Mouse (Mus musculus): Measurements from ENCODE around the gene Cpn1. TPM values are rescaled to one million over a fixed set of nuclear protein-coding genes. Genes with fewer than 3 reads are reported as not detected.

The Cpn1 gene
- polyA plus RNA-seq, 1 experiment from 2014 or later = not detected

DNA sequence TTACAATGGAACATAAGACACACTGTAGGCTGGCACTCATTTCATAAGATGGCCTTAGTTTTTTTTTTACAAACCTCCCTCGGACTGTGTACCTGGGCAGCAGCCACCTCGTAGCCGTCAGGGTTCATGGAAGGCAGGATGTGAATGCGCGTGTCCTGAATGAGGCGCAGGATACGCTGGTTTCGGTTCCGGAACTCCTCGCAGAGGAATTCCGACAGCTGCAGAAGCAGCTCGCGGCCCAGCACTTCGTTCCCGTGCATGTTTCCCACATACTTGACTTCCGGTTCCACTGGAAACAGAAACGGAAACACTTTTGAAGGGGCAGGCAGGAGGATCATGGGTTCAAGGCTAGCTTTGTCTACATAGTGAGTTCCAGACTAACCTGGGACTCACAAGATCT is 5.6 kb downstream of the Cpn1 start:
- Histone ChIP-seq H3K27me3 (ENCODE audit: control insufficient read depth, insufficient read depth, low read length) (no peaks in the 10 kb centered on the region; the same call in 1 of the 2 replicates), H3K4me3 (ENCODE audit: low read depth, low read length) (no peak overlapping the region), H3K9me3 (replicated peaks; ENCODE audit: control insufficient read depth, low read length) (no peaks in the 10 kb centered on the region), H3K27ac (replicated peaks; ENCODE audit: low read depth, low read length) (no peak overlapping the region), H3K36me3 (replicated peaks; ENCODE audit: control insufficient read depth, insufficient read depth, low read depth, low read length) (no peaks in the 10 kb centered on the region), H3K4me2 (ENCODE audit: low read depth, low read length) (no peak overlapping the region), H3K9ac (replicated peaks; ENCODE audit: low read length) (no peak overlapping the region), H3K4me1 (ENCODE audit: control insufficient read depth, insufficient read depth, low read length) (no peaks in the 10 kb centered on the region)
- no peak for ATAC-seq (replicated peaks; ENCODE audit: insufficient number of reproducible peaks, low FRiP score, low TSS enrichment, low read depth)
- WGBS = 93% methylated on average over 17 of the region's 17 CpGs
- DNase-seq (ENCODE audit: low spot score) = no peak

DNA sequence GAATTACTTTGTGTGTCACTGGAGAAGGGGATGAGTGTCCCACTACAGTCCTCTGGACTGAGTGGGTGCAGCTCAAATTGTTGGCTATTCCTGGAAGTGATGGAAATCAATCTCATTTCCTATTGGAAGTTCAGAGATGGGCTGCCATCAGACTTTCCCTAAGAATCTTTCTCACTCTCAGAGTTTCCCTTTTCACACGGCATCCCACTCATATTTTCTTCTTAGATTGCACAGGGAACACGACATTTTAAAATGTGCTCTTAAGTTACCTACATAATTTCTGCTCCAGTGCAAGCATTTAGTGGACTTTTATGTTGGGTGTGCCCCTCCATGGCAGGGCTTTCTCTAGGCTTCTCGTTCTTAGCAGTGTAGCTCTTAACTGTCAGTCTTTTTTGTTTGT is 8.6 kb downstream of the Cpn1 start:
- no peak overlapping the region for H3K9ac ChIP-seq (replicated peaks; ENCODE audit: low read length)

DNA sequence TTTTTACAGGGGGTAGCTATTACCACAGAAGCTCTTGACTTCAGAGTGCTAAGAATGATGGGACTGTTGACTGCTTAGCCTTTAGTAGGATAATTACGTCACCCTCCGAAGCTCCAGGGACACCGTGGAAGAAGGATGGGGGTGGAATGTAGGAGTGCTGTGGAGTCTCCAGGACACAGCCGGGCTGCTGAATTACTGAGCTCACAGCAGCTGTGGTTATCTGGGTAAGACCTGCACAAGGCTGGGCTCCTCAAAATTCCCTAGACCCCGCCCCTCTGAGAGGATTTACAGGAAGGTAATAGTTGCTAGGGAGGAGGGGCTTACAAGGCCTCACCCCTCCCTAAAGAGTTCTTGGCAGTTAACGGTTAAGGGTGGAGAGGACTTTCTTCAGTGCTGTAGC is 9.7 kb downstream of the Cpn1 start:
- Histone ChIP-seq H3K9me3 (replicated peaks; ENCODE audit: control insufficient read depth, low read length) (no peaks in the 10 kb centered on the region), H3K27me3 (ENCODE audit: control insufficient read depth, insufficient read depth, low read length) (no peaks in the 10 kb centered on the region), H3K36me3 (replicated peaks; ENCODE audit: control insufficient read depth, insufficient read depth, low read depth, low read length) (no peaks in the 10 kb centered on the region), H3K4me3 (ENCODE audit: low read depth, low read length) (no peak overlapping the region), H3K4me1 (ENCODE audit: control insufficient read depth, insufficient read depth, low read length) (no peaks in the 10 kb centered on the region), H3K9ac (replicated peaks; ENCODE audit: low read length) (no peak overlapping the region), H3K4me2 (ENCODE audit: low read depth, low read length) (no peak overlapping the region), H3K27ac (replicated peaks; ENCODE audit: low read depth, low read length) (no peak overlapping the region)
- no peak for DNase-seq (ENCODE audit: low spot score)
- ATAC-seq (replicated peaks; ENCODE audit: insufficient number of reproducible peaks, low FRiP score, low TSS enrichment, low read depth) = no peak
- WGBS = 69% methylated on average over 6 of the region's 6 CpGs

More for the DNA sequence above, 8.6 kb downstream of the Cpn1 start:
- H3K4me2 ChIP-seq (ENCODE audit: low read depth, low read length) = no peak overlapping the region
- no peak for DNase-seq (ENCODE audit: low spot score)
- WGBS = 79% methylated on average over 3 of the region's 3 CpGs
- H3K4me3 ChIP-seq (ENCODE audit: low read depth, low read length) = no peak overlapping the region
- no peak overlapping the region for H3K27ac ChIP-seq (replicated peaks; ENCODE audit: low read depth, low read length)
- H3K9me3 ChIP-seq (replicated peaks; ENCODE audit: control insufficient read depth, low read length) = no peaks in the 10 kb centered on the region
- no peaks in the 10 kb centered on the region for H3K4me1 ChIP-seq (ENCODE audit: control insufficient read depth, insufficient read depth, low read length)
- ATAC-seq (replicated peaks; ENCODE audit: insufficient number of reproducible peaks, low FRiP score, low TSS enrichment, low read depth) = no peak
- no peaks in the 10 kb centered on the region for H3K36me3 ChIP-seq (replicated peaks; ENCODE audit: control insufficient read depth, insufficient read depth, low read depth, low read length)
- H3K27me3 ChIP-seq (ENCODE audit: control insufficient read depth, insufficient read depth, low read length) = no peaks in the 10 kb centered on the region

DNA sequence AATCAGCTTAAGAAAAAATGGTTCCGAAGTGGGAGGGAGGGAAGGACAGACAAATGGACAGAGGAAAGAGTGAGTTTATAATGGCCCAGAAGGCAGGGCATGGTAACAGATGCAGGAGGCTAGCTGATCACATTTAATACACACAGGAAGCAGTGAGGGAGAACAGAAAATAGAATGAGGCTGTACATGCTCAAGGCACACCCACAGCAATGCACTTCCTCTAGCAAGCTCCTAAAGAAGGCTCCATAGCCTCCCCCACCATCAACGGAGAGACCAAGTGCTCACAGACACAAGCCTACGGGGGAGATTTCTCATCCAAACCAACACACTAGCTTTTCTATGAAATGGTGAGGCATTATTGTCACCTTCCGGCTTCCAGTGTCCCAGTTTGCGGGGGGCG is 12.1 kb downstream of the Cpn1 start:
- DNase-seq (ENCODE audit: low spot score) (no peak), ATAC-seq (replicated peaks; ENCODE audit: insufficient number of reproducible peaks, low FRiP score, low TSS enrichment, low read depth) (no peak)
- Histone ChIP-seq H3K4me3 (ENCODE audit: low read depth, low read length) (no peak overlapping the region), H3K27me3 (ENCODE audit: control insufficient read depth, insufficient read depth, low read length) (no peaks in the 10 kb centered on the region), H3K4me1 (ENCODE audit: control insufficient read depth, insufficient read depth, low read length) (no peaks in the 10 kb centered on the region), H3K27ac (replicated peaks; ENCODE audit: low read depth, low read length) (no peak overlapping the region), H3K9ac (replicated peaks; ENCODE audit: low read length) (no peak overlapping the region), H3K36me3 (replicated peaks; ENCODE audit: control insufficient read depth, insufficient read depth, low read depth, low read length) (no peaks in the 10 kb centered on the region), H3K4me2 (ENCODE audit: low read depth, low read length) (no peak overlapping the region), H3K9me3 (replicated peaks; ENCODE audit: control insufficient read depth, low read length) (no peaks in the 10 kb centered on the region)
- 92% methylated on average over 6 of the region's 6 CpGs for WGBS

DNA sequence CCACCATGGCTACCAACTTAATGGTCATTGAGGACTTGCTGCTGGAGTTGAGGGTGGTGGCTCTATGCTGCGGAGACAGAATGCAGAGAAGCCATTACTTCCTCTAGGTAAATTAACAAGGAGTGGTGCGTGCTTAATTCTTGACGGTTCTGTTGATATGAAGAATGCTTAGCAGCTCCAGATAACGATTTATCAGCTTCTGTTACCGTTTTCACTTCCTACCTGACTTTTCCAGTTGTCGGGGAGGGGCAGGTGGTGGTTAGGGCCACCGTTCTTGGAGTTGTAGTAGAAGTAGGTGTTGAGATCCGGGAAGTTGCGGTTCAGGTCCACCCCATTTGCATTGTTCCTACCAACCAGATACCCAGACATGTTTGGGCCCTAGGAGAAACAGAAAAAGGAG is 12.6 kb downstream of the Cpn1 start:
- DNase-seq (ENCODE audit: low spot score) = no peak
- H3K27me3 ChIP-seq (ENCODE audit: control insufficient read depth, insufficient read depth, low read length) = no peaks in the 10 kb centered on the region
- no peak overlapping the region for H3K27ac ChIP-seq (replicated peaks; ENCODE audit: low read depth, low read length)
- H3K9ac ChIP-seq (replicated peaks; ENCODE audit: low read length) = no peak overlapping the region
- no peaks in the 10 kb centered on the region for H3K36me3 ChIP-seq (replicated peaks; ENCODE audit: control insufficient read depth, insufficient read depth, low read depth, low read length)
- no peak overlapping the region for H3K4me2 ChIP-seq (ENCODE audit: low read depth, low read length)
- WGBS = 85% methylated on average over 9 of the region's 9 CpGs
- no peak overlapping the region for H3K4me3 ChIP-seq (ENCODE audit: low read depth, low read length)
- no peaks in the 10 kb centered on the region for H3K4me1 ChIP-seq (ENCODE audit: control insufficient read depth, insufficient read depth, low read length)
- H3K9me3 ChIP-seq (replicated peaks; ENCODE audit: control insufficient read depth, low read length) = no peaks in the 10 kb centered on the region
- ATAC-seq (replicated peaks; ENCODE audit: insufficient number of reproducible peaks, low FRiP score, low TSS enrichment, low read depth) = no peak

DNA sequence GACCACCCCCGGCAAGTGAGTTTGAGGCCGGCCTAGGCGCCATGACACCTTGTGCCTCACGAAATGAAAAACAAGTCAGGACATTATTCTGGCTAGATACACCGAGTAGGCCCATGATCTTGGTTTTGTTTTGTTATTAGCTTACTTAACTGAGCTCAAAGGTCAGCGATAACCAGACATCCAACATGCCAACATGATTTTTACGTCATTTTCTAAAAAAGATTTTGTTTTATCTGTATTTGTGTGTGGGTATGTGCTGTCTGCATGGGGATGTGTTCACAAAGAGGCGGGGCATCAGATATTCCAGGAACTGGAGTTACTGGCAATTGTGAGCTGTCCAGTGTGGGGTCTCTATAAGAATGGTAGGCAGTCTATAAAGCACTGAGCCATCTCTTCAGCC is 14.2 kb downstream of the Cpn1 start:
- Histone ChIP-seq H3K27me3 (ENCODE audit: control insufficient read depth, insufficient read depth, low read length) (no peaks in the 10 kb centered on the region), H3K4me2 (ENCODE audit: low read depth, low read length) (no peak overlapping the region), H3K36me3 (replicated peaks; ENCODE audit: control insufficient read depth, insufficient read depth, low read depth, low read length) (no peaks in the 10 kb centered on the region), H3K27ac (replicated peaks; ENCODE audit: low read depth, low read length) (no peak overlapping the region), H3K9me3 (replicated peaks; ENCODE audit: control insufficient read depth, low read length) (no peaks in the 10 kb centered on the region), H3K4me1 (ENCODE audit: control insufficient read depth, insufficient read depth, low read length) (no peaks in the 10 kb centered on the region), H3K4me3 (ENCODE audit: low read depth, low read length) (no peak overlapping the region), H3K9ac (replicated peaks; ENCODE audit: low read length) (no peak overlapping the region)
- ATAC-seq (replicated peaks; ENCODE audit: insufficient number of reproducible peaks, low FRiP score, low TSS enrichment, low read depth) (no peak), DNase-seq (ENCODE audit: low spot score) (no peak)
- WGBS = 90% methylated on average over 8 of the region's 8 CpGs

DNA sequence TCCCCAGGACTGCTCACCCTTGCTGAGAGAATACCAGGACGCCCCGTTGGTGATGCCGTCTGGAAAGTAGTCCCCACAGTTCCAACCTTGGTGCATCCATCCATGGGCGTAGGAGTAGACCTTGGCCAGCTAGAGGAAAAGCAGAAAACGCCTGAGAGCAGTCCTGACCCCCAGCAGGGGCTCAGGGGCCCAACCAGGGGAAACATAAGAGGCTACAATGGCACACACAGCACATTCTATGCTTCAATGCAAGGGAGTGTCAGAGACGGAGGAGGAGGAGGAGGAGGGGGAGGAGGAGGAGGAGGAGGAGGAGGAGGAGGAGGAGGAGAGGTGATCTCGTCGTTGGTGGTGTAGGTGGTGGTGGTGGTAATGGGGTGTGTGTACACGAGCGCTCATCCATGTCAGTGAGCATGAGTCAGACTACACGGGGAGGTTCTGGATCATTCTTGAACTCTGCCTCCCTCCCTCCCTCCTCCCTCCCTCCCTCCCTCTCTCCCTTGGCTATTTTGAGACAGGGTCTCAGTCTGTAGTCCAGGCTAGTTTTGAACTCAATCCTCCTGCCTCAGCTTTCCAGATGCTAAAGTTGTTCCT is 17.8 kb downstream of the Cpn1 start:
- H3K27ac ChIP-seq (replicated peaks; ENCODE audit: low read depth, low read length) = no peak overlapping the region
- no peak for DNase-seq (ENCODE audit: low spot score)

DNA sequence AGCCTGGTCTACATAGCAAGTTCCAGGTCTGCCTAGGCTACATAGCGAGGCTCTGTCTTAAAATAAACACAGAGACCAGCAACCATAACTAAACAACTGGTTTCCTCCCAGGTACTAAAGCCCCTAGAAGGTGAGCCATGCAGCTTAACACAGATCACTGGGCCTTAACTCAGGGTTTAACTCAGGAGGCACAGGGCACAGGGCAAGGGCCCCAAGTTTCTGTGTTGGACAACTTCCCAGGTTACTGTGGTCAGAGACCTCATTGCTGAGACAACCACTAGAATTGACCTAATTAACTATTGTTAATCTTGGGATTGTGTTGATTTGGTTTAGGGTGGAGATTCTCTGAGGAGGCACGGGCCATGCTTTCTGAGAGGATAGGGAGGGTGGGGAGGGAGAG is 19.9 kb downstream of the Cpn1 start:
- no peaks in the 10 kb centered on the region for H3K4me1 ChIP-seq (ENCODE audit: control insufficient read depth, insufficient read depth, low read length)
- H3K36me3 ChIP-seq (replicated peaks; ENCODE audit: control insufficient read depth, insufficient read depth, low read depth, low read length) = no peaks in the 10 kb centered on the region
- WGBS = 80% methylated on average over 2 of the region's 2 CpGs
- no peaks in the 10 kb centered on the region for H3K27me3 ChIP-seq (ENCODE audit: control insufficient read depth, insufficient read depth, low read length)
- H3K4me2 ChIP-seq (ENCODE audit: low read depth, low read length) = no peak overlapping the region
- no peak overlapping the region for H3K4me3 ChIP-seq (ENCODE audit: low read depth, low read length)
- H3K27ac ChIP-seq (replicated peaks; ENCODE audit: low read depth, low read length) = no peak overlapping the region
- H3K9ac ChIP-seq (replicated peaks; ENCODE audit: low read length) = no peak overlapping the region
- no peak for ATAC-seq (replicated peaks; ENCODE audit: insufficient number of reproducible peaks, low FRiP score, low TSS enrichment, low read depth)
- no peak for DNase-seq (ENCODE audit: low spot score)
- H3K9me3 ChIP-seq (replicated peaks; ENCODE audit: control insufficient read depth, low read length) = no peaks in the 10 kb centered on the region

More for the DNA sequence above, 17.8 kb downstream of the Cpn1 start:
- ATAC-seq (replicated peaks; ENCODE audit: insufficient number of reproducible peaks, low FRiP score, low TSS enrichment, low read depth) = no peak
- H3K36me3 ChIP-seq (replicated peaks; ENCODE audit: control insufficient read depth, insufficient read depth, low read depth, low read length) = no peaks in the 10 kb centered on the region
- 63% methylated on average over 10 of the region's 11 CpGs for WGBS
- no peaks in the 10 kb centered on the region for H3K4me1 ChIP-seq (ENCODE audit: control insufficient read depth, insufficient read depth, low read length)
- no peaks in the 10 kb centered on the region for H3K27me3 ChIP-seq (ENCODE audit: control insufficient read depth, insufficient read depth, low read length)
- no peak overlapping the region for H3K4me2 ChIP-seq (ENCODE audit: low read depth, low read length)
- H3K9ac ChIP-seq (replicated peaks; ENCODE audit: low read length) = no peak overlapping the region
- no peak overlapping the region for H3K4me3 ChIP-seq (ENCODE audit: low read depth, low read length)
- no peaks in the 10 kb centered on the region for H3K9me3 ChIP-seq (replicated peaks; ENCODE audit: control insufficient read depth, low read length)
